Mouse (Mus musculus) liver, adult 2 months (tissue): ENCODE results near the gene Vmn1r111.
"Not testable (repeated sequence)": the region's sequence is repeated elsewhere in the genome, so short reads cannot be mapped to it uniquely, and the experiment has no call there.

Experiments
- CTCF ChIP-seq: fragments of 200-500 bp; IDR thresholded peaks from 2 replicates; pipeline ENCODE4 v1.5.1; 2011; ENCODE audit warnings: low read depth, low read length, control low read depth
- POLR2A ChIP-seq: fragments of 200-500 bp; IDR thresholded peaks from 2 replicates; pipeline ENCODE4 v1.6.1; 2011; ENCODE audit warnings: low read length, control low read depth; ENCODE audit not compliant: insufficient read depth; ENCODE audit errors: extremely low read depth

- TF ChIP-seq CTCF, POLR2A: not testable (repeated sequence)
These were observed 34.4 kb downstream of the Vmn1r111 start, which contains the start of gene Vmn1r107 for GRCm38 (mm10) chr7:20668618-20669017.
